Mouse (Mus musculus): ENCODE results near the gene Nlrp3. TPM values are rescaled to one million over a fixed set of nuclear protein-coding genes. Genes with fewer than 3 reads are reported as not detected.
"Not testable (repeated sequence)": the region's sequence is repeated elsewhere in the genome, so short reads cannot be mapped to it uniquely, and the experiment has no call there.

Gene Nlrp3
- polyA plus RNA-seq, 1 experiment from 2014 or later = 0.06 TPM

- DNase-seq (ENCODE audit: low spot score) (no peak), ATAC-seq (no peak)
- Histone ChIP-seq H3K27me3 (replicated peaks; ENCODE audit: control insufficient read depth, insufficient read depth, low read length) (no peaks in the 10 kb centered on the region), H3K36me3 (ENCODE audit: control insufficient read depth, insufficient read depth, low read length) (no peaks in the 10 kb centered on the region), H3K9ac (ENCODE audit: low read length) (no peak overlapping the region), H3K4me1 (ENCODE audit: control insufficient read depth, insufficient read depth, low read length) (0 out of 2 replicates have a peak, but pooled peaks cover 2% of the 10 kb centered on the region), H3K4me2 (ENCODE audit: low read length) (no peak overlapping the region), H3K27ac (ENCODE audit: low read depth, low read length) (no peak overlapping the region), H3K4me3 (ENCODE audit: low read depth, low read length) (no peak overlapping the region), H3K9me3 (replicated peaks; ENCODE audit: control insufficient read depth, low read length) (no peaks in the 10 kb centered on the region)
- 89% methylated on average over 3 of the region's 3 CpGs for WGBS
Measured at GRCm38 (mm10) chr11:59543376-59543775, 2.0 kb downstream of the Nlrp3 start.

- Histone ChIP-seq H3K36me3 (ENCODE audit: control insufficient read depth, insufficient read depth, low read length) (no peaks in the 10 kb centered on the region), H3K9me3 (replicated peaks; ENCODE audit: control insufficient read depth, low read length) (no peaks in the 10 kb centered on the region), H3K27me3 (replicated peaks; ENCODE audit: control insufficient read depth, insufficient read depth, low read length) (no peaks in the 10 kb centered on the region), H3K4me1 (ENCODE audit: control insufficient read depth, insufficient read depth, low read length) (no peaks in the 10 kb centered on the region), H3K4me2 (ENCODE audit: low read length) (no peak overlapping the region), H3K27ac (ENCODE audit: low read depth, low read length) (no peak overlapping the region), H3K9ac (ENCODE audit: low read length) (no peak overlapping the region), H3K4me3 (ENCODE audit: low read depth, low read length) (no peak overlapping the region)
- 89% methylated on average over 9 of the region's 9 CpGs for WGBS
- ATAC-seq (no peak), DNase-seq (ENCODE audit: low spot score) (no peak)
Measured at GRCm38 (mm10) chr11:59544005-59544404, 2.6 kb downstream of the Nlrp3 start.

- H3K27me3 ChIP-seq (replicated peaks; ENCODE audit: control insufficient read depth, insufficient read depth, low read length) = no peaks in the 10 kb centered on the region
- no peak overlapping the region for H3K9ac ChIP-seq (ENCODE audit: low read length)
- H3K27ac ChIP-seq (ENCODE audit: low read depth, low read length) = no peak overlapping the region
- DNase-seq (ENCODE audit: low spot score) (no peak), ATAC-seq (no peak)
- no peaks in the 10 kb centered on the region for H3K36me3 ChIP-seq (ENCODE audit: control insufficient read depth, insufficient read depth, low read length)
- no peak overlapping the region for H3K4me2 ChIP-seq (ENCODE audit: low read length)
- no peaks in the 10 kb centered on the region for H3K4me1 ChIP-seq (ENCODE audit: control insufficient read depth, insufficient read depth, low read length)
- no peaks in the 10 kb centered on the region for H3K9me3 ChIP-seq (replicated peaks; ENCODE audit: control insufficient read depth, low read length)
- no peak overlapping the region for H3K4me3 ChIP-seq (ENCODE audit: low read depth, low read length)
- 91% methylated on average over 11 of the region's 11 CpGs for WGBS
Measured at GRCm38 (mm10) chr11:59554127-59554526, 12.8 kb downstream of the Nlrp3 start.

GRCm38 (mm10) chr11:59554535-59554934 lies 13.2 kb downstream of the Nlrp3 start:
- WGBS = 83% methylated on average over 8 of the region's 8 CpGs
- Histone ChIP-seq H3K4me1 (ENCODE audit: control insufficient read depth, insufficient read depth, low read length) (no peaks in the 10 kb centered on the region), H3K27me3 (replicated peaks; ENCODE audit: control insufficient read depth, insufficient read depth, low read length) (no peaks in the 10 kb centered on the region), H3K36me3 (ENCODE audit: control insufficient read depth, insufficient read depth, low read length) (no peaks in the 10 kb centered on the region), H3K9me3 (replicated peaks; ENCODE audit: control insufficient read depth, low read length) (no peaks in the 10 kb centered on the region), H3K9ac (ENCODE audit: low read length) (no peak overlapping the region), H3K4me2 (ENCODE audit: low read length) (no peak overlapping the region), H3K27ac (ENCODE audit: low read depth, low read length) (no peak overlapping the region), H3K4me3 (ENCODE audit: low read depth, low read length) (no peak overlapping the region)
- no peak for DNase-seq (ENCODE audit: low spot score)
- ATAC-seq = no peak

- WGBS = 74% methylated on average over 3 of the region's 3 CpGs
- Histone ChIP-seq H3K36me3 (ENCODE audit: control insufficient read depth, insufficient read depth, low read length) (no peaks in the 10 kb centered on the region), H3K27me3 (replicated peaks; ENCODE audit: control insufficient read depth, insufficient read depth, low read length) (no peaks in the 10 kb centered on the region), H3K4me1 (ENCODE audit: control insufficient read depth, insufficient read depth, low read length) (no peaks in the 10 kb centered on the region), H3K9ac (ENCODE audit: low read length) (no peak overlapping the region), H3K4me3 (ENCODE audit: low read depth, low read length) (no peak overlapping the region), H3K4me2 (ENCODE audit: low read length) (no peak overlapping the region), H3K27ac (ENCODE audit: low read depth, low read length) (no peak overlapping the region), H3K9me3 (replicated peaks; ENCODE audit: control insufficient read depth, low read length) (no peaks in the 10 kb centered on the region)
- ATAC-seq = no peak
- DNase-seq (ENCODE audit: low spot score) = no peak
Measured at GRCm38 (mm10) chr11:59560906-59561305, 19.5 kb downstream of the Nlrp3 start.

DNA sequence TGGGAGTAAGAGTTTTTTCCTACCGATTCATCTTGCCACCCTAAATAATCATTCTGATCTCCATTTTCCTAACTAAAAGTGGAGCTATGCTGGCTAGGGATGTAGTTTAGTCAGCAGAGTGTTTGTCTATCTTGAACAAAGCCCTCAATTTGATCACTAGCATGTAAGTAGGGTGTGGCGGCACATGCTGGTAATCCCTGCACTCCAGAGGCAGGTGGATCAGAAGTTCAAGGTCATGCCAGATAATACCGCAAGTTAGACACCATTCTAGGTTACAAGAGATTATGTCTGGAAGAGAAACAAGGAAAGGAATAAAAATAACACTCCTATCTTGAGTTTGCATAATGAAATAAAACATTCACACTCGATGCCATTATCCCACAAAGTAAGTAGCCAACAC lies 21.0 kb downstream of the Nlrp3 start:
- H3K9me3 ChIP-seq (replicated peaks; ENCODE audit: control insufficient read depth, low read length) = no peaks in the 10 kb centered on the region
- ATAC-seq = no peak
- H3K4me1 ChIP-seq (ENCODE audit: control insufficient read depth, insufficient read depth, low read length) = no peaks in the 10 kb centered on the region
- H3K27me3 ChIP-seq (replicated peaks; ENCODE audit: control insufficient read depth, insufficient read depth, low read length) = no peaks in the 10 kb centered on the region
- H3K4me3 ChIP-seq (ENCODE audit: low read depth, low read length) = no peak overlapping the region
- 94% methylated on average over 4 of the region's 4 CpGs for WGBS
- no peak for DNase-seq (ENCODE audit: low spot score)
- H3K9ac ChIP-seq (ENCODE audit: low read length) = no peak overlapping the region
- no peak overlapping the region for H3K27ac ChIP-seq (ENCODE audit: low read depth, low read length)
- H3K4me2 ChIP-seq (ENCODE audit: low read length) = no peak overlapping the region
- no peaks in the 10 kb centered on the region for H3K36me3 ChIP-seq (ENCODE audit: control insufficient read depth, insufficient read depth, low read length)

DNA sequence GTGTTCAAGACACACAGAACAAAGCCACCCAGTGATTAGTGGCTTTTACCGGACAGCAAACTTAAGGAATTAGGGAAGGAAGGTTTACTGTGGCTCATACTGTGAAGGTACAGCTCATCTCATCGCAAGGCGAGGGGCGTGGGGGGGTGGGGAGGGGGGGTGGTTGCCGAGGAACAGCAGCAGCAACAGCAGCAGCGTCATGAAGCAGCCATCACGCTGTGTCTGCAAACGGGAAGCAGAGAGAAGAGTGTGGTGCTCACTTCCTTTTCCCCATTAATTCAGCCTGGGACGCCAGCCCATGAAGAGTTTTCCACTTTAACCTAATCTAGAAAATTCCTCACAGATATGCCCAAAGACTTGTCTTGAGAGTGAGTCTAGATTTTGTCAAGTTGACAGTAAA lies 21.5 kb downstream of the Nlrp3 start:
- no peaks in the 10 kb centered on the region for H3K4me1 ChIP-seq (ENCODE audit: control insufficient read depth, insufficient read depth, low read length)
- no peak overlapping the region for H3K27ac ChIP-seq (ENCODE audit: low read depth, low read length)
- H3K36me3 ChIP-seq (ENCODE audit: control insufficient read depth, insufficient read depth, low read length) = no peaks in the 10 kb centered on the region
- 76% methylated on average over 9 of the region's 9 CpGs for WGBS
- H3K9ac ChIP-seq (ENCODE audit: low read length) = no peak overlapping the region
- H3K9me3 ChIP-seq (replicated peaks; ENCODE audit: control insufficient read depth, low read length) = no peaks in the 10 kb centered on the region
- ATAC-seq (no peak), DNase-seq (ENCODE audit: low spot score) (no peak)
- H3K27me3 ChIP-seq (replicated peaks; ENCODE audit: control insufficient read depth, insufficient read depth, low read length) = no peaks in the 10 kb centered on the region
- H3K4me2 ChIP-seq (ENCODE audit: low read length) = no peak overlapping the region
- no peak overlapping the region for H3K4me3 ChIP-seq (ENCODE audit: low read depth, low read length)

GRCm38 (mm10) chr11:59569306-59569705 lies 27.9 kb downstream of the Nlrp3 start:
- no peaks in the 10 kb centered on the region for H3K4me1 ChIP-seq (ENCODE audit: control insufficient read depth, insufficient read depth, low read length)
- H3K9me3 ChIP-seq (replicated peaks; ENCODE audit: control insufficient read depth, low read length) = no peaks in the 10 kb centered on the region
- ATAC-seq = no peak
- 59% methylated on average over 3 of the region's 3 CpGs for WGBS
- no peak overlapping the region for H3K4me3 ChIP-seq (ENCODE audit: low read depth, low read length)
- no peaks in the 10 kb centered on the region for H3K36me3 ChIP-seq (ENCODE audit: control insufficient read depth, insufficient read depth, low read length)
- no peak overlapping the region for H3K27ac ChIP-seq (ENCODE audit: low read depth, low read length)
- DNase-seq (ENCODE audit: low spot score) = peak; percentile 8
- H3K27me3 ChIP-seq (replicated peaks; ENCODE audit: control insufficient read depth, insufficient read depth, low read length) = no peaks in the 10 kb centered on the region
- H3K4me2 ChIP-seq (ENCODE audit: low read length) = no peak overlapping the region
- H3K9ac ChIP-seq (ENCODE audit: low read length) = no peak overlapping the region

DNA sequence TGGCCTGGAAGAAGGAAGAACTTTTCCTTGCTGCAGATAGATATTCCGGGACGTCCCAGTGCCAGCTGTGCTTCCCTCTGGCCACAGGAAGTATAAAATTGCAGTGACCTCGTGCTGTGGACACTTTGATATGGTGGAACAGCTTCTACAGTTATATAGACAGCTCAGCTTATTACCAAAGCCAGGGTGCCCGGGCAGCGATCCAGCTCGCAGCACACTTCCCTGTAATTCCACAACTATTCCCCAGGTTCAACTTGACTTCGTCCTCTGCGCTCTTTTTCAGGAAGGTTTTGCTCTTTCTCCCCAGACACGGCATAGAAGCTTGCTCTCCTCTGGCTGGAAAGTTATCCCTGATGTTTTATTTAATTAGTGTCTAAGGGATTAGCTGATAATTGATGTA lies 34.4 kb downstream of the Nlrp3 start:
- Histone ChIP-seq H3K27me3 (replicated peaks; ENCODE audit: control insufficient read depth, insufficient read depth, low read length) (no peaks in the 10 kb centered on the region), H3K4me2 (ENCODE audit: low read length) (no peak overlapping the region), H3K9me3 (replicated peaks; ENCODE audit: control insufficient read depth, low read length) (no peaks in the 10 kb centered on the region), H3K4me1 (ENCODE audit: control insufficient read depth, insufficient read depth, low read length) (no peaks in the 10 kb centered on the region), H3K4me3 (ENCODE audit: low read depth, low read length) (no peak overlapping the region), H3K27ac (ENCODE audit: low read depth, low read length) (no peak overlapping the region), H3K9ac (ENCODE audit: low read length) (no peak overlapping the region), H3K36me3 (ENCODE audit: control insufficient read depth, insufficient read depth, low read length) (no peaks in the 10 kb centered on the region)
- 63% methylated on average over 9 of the region's 9 CpGs for whole genome bisulfite sequencing
- ATAC-seq (no peak), DNase-seq (ENCODE audit: low spot score) (no peak)

DNA sequence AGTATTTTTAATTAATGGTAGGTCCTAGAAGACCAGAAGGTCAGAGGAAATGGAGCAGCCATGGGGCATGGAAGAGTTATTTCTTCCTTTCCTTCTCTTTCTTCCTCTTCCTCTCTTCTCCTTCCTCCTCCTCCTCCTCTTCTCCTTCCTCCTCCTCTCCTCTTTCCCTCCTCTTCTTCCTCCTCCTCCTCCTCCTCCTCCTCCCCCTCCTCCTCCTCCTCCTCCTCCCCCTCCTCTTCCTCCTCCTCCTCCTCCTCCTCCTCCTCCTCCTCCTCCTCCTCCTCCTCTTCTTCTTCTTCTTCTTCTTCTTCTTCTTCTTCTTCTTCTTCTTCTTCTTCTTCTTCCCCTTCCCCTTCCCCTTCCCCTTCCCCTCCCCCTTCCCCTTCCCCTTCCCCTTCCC lies 34.8 kb downstream of the Nlrp3 start, which contains the start of gene Olfr222:
Gene Olfr222, minus strand, starts transcription at position 101 of the 400 bp plus-strand sequence.
- not testable (repeated sequence) for H3K4me3 ChIP-seq (ENCODE audit: low read depth, low read length); H3K36me3 ChIP-seq (ENCODE audit: control insufficient read depth, insufficient read depth, low read length); ATAC-seq; H3K4me1 ChIP-seq (ENCODE audit: control insufficient read depth, insufficient read depth, low read length); H3K4me2 ChIP-seq (ENCODE audit: low read length); H3K9ac ChIP-seq (ENCODE audit: low read length); H3K27me3 ChIP-seq (replicated peaks; ENCODE audit: control insufficient read depth, insufficient read depth, low read length); DNase-seq (ENCODE audit: low spot score); H3K9me3 ChIP-seq (replicated peaks; ENCODE audit: control insufficient read depth, low read length); H3K27ac ChIP-seq (ENCODE audit: low read depth, low read length)
